Mouse (Mus musculus) midbrain, embryonic 13.5 days (tissue): Measurements from ENCODE around the gene Arhgef7. TPM values are rescaled to one million over a fixed set of nuclear protein-coding genes. Genes with fewer than 3 reads are reported as not detected.

Experiments used
- ATAC-seq: fragments of 200-750 bp; cut with Nextera tagmentation; 2 replicates; pipeline ENCODE4 v1.8.0; 2017; ENCODE audit warnings: mild to moderate bottlenecking, moderate TSS enrichment, moderate library complexity
- H3K27ac ChIP-seq: fragments of 300-500 bp; sonication (generic); 2 replicates; pipeline ENCODE4 v1.5.1; 2015; ENCODE audit warnings: inconsistent platforms, mild to moderate bottlenecking, moderate library complexity
- H3K27me3 ChIP-seq: fragments of 300-500 bp; sonication (generic); 2 replicates; pipeline ENCODE4 v1.6.1; 2015; ENCODE audit warnings: mild to moderate bottlenecking, inconsistent platforms
- H3K36me3 ChIP-seq: fragments of 300-500 bp; sonication (generic); 2 replicates; pipeline ENCODE4 v1.6.1; 2015; ENCODE audit warnings: mild to moderate bottlenecking, inconsistent platforms
- H3K4me1 ChIP-seq: fragments of 300-500 bp; sonication (generic); replicated peaks from 2 replicates; pipeline ENCODE4 v1.6.1; 2015; ENCODE audit warnings: inconsistent platforms
- H3K4me2 ChIP-seq: fragments of 300-500 bp; sonication (generic); replicated peaks from 2 replicates; pipeline ENCODE4 v1.6.1; 2015; ENCODE audit warnings: moderate library complexity, mild to moderate bottlenecking, inconsistent platforms
- H3K4me3 ChIP-seq: fragments of 300-500 bp; sonication (generic); replicated peaks from 2 replicates; pipeline ENCODE4 v1.5.1; 2015; ENCODE audit warnings: mild to moderate bottlenecking, inconsistent platforms
- H3K9ac ChIP-seq: fragments of 300-500 bp; sonication (generic); replicated peaks from 2 replicates; pipeline ENCODE4 v1.6.1; 2015; ENCODE audit warnings: mild to moderate bottlenecking, inconsistent platforms
- H3K9me3 ChIP-seq: fragments of 300-500 bp; sonication (generic); 2 replicates; pipeline ENCODE4 v1.6.1; 2016; ENCODE audit warnings: mild to moderate bottlenecking, inconsistent platforms
- WGBS: fragments of 180-500 bp; shearing (Covaris S2); methylation state at CpG from one replicate; pipeline ENCODE4 v1.1.7; 2015; 5-methylcytosine and 5-hydroxymethylcytosine counted together
- polyA plus RNA-seq: library from polyadenylated mRNA; unstranded; fragments of >200 nt; fragmentation: Nextera tagmentation; extraction: Ambion mirVana; gene quantifications from 2 replicates; pipeline ENCODE4 v1.2.1, GENCODE M21; 2015

The Arhgef7 gene
- polyA plus RNA-seq, 1 experiment from 2014 or later, result 66.3 TPM

DNA sequence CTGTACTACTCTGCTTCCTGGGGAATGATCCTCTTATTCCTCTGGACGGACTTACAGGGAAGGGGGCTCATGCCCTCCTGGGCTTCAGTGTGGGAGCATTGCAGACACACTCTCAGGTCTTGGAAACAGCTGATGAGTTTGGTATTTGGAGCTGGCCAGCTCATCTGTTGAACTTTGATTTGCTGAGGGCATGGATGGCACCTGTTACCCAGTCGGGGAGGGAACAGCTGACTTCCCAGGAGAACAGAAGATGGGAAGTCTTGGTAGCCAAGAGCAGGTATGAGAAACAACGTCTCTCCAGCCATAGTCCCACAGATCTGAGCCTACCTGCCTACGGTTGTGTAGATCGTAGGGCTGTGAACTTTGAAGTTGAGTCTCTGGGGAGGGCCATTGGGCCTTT, 44.1 kb downstream of the Arhgef7 start:
- WGBS, result 85% methylated on average over 5 of the region's 5 CpGs

GRCm38 (mm10) chr8:11774195-11775076, 46.9 kb downstream of the Arhgef7 start:
- WGBS, result 84% methylated on average over 17 of the region's 17 CpGs
- H3K27ac ChIP-seq, result 0 out of 2 replicates have a peak overlapping the region, but pooled peaks have one; percentile 19
- H3K36me3 ChIP-seq, result no peaks in the 10 kb centered on the region
- peaks cover 58% of the 10 kb centered on the region for H3K4me1 ChIP-seq
- H3K9ac ChIP-seq, result no peak overlapping the region
- no peaks in the 10 kb centered on the region for H3K27me3 ChIP-seq
- H3K4me2 ChIP-seq, result no peak overlapping the region
- ATAC-seq, result no peak
- H3K4me3 ChIP-seq, result no peak overlapping the region
- no peaks in the 10 kb centered on the region for H3K9me3 ChIP-seq

More for the DNA sequence above, 44.1 kb downstream of the Arhgef7 start:
- H3K27me3 ChIP-seq, result no peaks in the 10 kb centered on the region
- no peak overlapping the region for H3K4me3 ChIP-seq
- peaks cover 41% of the 10 kb centered on the region for H3K4me1 ChIP-seq
- H3K36me3 ChIP-seq, result peaks cover 9% of the 10 kb centered on the region; the same call in 1 of the 2 replicates
- H3K27ac ChIP-seq, result no peak overlapping the region
- H3K9me3 ChIP-seq, result no peaks in the 10 kb centered on the region
- no peak overlapping the region for H3K4me2 ChIP-seq
- no peak for ATAC-seq
- no peak overlapping the region for H3K9ac ChIP-seq

DNA sequence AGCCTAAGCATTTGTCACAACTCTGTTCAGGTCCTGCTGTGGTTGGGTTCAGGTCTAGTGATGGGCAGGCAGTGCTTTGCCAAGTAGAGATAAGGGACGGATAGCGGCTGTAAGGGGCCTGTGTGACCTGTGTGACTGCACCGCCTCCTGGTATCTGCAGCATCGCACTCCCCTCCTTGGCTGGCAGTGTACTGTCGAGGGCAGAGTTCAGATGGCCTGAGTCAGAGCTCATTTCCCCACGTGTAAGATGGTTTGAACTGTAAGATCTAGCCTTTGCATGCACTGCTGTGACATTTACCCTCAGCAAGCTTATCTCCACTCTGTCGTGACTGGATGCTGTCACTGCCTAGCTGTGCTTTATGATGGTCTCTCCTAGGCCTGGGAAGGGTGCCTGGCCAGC, 48.4 kb downstream of the Arhgef7 start:
- no peak overlapping the region for H3K9ac ChIP-seq
- no peak for ATAC-seq
- H3K36me3 ChIP-seq, result 0 out of 2 replicates have a peak, but pooled peaks cover 2% of the 10 kb centered on the region
- no peaks in the 10 kb centered on the region for H3K9me3 ChIP-seq
- H3K27me3 ChIP-seq, result no peaks in the 10 kb centered on the region
- H3K27ac ChIP-seq, result no peak overlapping the region
- WGBS, result 82% methylated on average over 7 of the region's 7 CpGs
- no peak overlapping the region for H3K4me2 ChIP-seq
- H3K4me1 ChIP-seq, result peaks cover 59% of the 10 kb centered on the region
- no peak overlapping the region for H3K4me3 ChIP-seq

- Histone ChIP-seq H3K9me3 (no peaks in the 10 kb centered on the region), H3K4me2 (no peak overlapping the region), H3K27me3 (no peaks in the 10 kb centered on the region), H3K4me1 (peaks cover 55% of the 10 kb centered on the region), H3K4me3 (no peak overlapping the region), H3K36me3 (peaks cover 6% of the 10 kb centered on the region; the same call in 1 of the 2 replicates), H3K27ac (peak overlapping the region; percentile 56; the same call in 1 of the 2 replicates), H3K9ac (no peak overlapping the region)
- no peak for ATAC-seq
- 89% methylated on average over 8 of the region's 8 CpGs for WGBS
These were observed 49.1 kb downstream of the Arhgef7 start for GRCm38 (mm10) chr8:11776451-11777180.

DNA sequence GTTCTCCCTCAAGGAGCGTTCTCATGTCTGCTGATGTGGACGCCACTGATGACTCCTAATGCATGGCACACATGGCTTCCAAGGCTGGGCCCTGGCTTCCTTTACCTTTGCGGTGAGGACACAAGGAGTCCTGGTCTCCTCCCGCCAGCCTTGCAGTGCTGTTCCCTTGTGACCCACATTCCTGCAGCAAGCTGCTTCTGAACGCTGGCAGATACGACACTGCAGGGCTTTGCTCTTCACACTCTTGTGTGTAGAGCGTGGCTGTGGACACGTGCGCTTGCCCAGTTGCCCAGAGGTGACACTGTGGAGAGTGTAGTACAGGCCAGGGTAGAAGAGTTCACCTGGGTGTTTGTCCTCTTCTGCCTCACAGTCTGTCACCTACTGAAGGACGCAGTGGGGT, 49.7 kb downstream of the Arhgef7 start:
- H3K27me3 ChIP-seq, result no peaks in the 10 kb centered on the region
- H3K9me3 ChIP-seq, result no peaks in the 10 kb centered on the region
- H3K4me1 ChIP-seq, result peaks cover 54% of the 10 kb centered on the region
- peak overlapping the region; percentile 56; the same call in 1 of the 2 replicates for H3K27ac ChIP-seq
- no peak overlapping the region for H3K9ac ChIP-seq
- ATAC-seq, result peak; percentile 37
- H3K4me3 ChIP-seq, result no peak overlapping the region
- 78% methylated on average over 10 of the region's 10 CpGs for WGBS
- peaks cover 12% of the 10 kb centered on the region for H3K36me3 ChIP-seq
- H3K4me2 ChIP-seq, result no peak overlapping the region

DNA sequence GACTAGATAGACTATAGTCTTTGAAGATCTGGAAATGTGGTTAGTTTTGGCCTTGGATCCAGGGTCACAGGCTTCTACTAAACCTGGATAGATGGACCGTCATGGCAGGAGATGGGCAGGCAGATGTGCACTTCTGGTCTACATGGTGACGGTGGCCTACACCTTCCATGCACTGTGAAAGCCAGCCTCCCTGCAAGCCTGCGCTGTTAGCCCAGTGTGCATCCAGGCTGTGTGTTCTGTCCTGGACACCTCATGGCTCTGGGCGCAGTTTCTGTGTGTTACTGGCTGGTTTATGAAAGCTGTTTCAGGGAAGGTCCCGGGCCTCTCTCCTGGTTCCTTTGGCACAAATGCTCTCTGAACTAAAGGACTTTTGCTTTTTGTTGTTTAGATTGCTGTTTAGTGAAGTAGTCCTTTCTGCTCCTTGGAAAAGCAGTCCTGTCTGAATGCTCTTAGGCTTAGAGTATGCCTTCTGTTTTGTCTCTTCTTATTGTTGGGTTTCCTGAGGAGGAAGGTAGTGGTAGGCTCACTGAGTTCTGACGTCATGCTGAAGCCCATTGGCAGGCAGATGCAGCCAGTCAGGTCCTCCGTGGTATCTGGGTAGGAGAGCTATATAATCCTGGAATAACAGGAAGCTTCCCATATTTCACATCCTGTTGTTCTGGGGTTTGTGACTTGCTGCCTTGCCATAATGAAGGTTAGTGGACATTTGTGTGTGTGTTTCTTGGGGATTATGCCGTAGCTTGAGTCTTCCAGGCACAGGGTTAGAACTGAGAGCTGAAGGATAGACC, 51.3 kb downstream of the Arhgef7 start:
- peaks cover 45% of the 10 kb centered on the region for H3K4me1 ChIP-seq

DNA sequence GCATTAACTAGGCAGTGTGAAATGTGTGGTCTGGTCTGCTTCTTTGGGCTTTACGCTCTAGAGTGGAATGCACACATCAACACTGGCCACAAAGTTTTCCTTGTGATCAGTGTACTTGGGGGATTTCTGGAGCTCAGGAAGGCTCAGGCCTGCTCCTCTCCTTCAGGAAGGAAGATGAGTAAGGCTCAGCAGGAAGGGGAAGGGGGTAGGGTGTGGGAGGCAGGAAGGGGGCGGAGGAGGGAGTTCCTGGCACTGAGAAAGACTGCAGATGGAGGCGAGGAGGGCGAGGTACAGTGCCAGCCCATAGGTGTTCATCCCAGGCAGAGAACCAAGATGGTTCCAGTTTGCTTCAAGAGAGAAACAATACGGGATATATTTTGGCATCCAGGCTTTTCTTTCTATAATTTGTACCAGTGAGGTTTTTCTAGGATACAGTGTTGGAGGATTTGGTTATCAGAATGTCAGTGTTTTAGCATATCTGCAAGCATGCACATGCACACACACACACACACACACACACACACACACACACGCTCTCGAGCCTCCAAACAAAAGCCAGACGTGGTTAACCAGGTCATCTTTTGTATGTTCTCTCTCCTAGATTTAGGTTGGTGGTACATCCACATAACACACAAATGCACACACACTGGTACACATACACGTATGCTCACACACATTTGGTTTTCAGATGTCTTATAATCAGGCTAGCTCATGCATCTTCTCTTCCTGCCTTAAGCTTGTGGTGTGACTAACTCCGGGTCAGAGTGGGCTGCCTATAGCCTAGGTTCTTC, 52.5 kb downstream of the Arhgef7 start:
- Histone ChIP-seq H3K27me3 (no peaks in the 10 kb centered on the region), H3K9ac (no peak overlapping the region), H3K4me1 (peaks cover 33% of the 10 kb centered on the region), H3K9me3 (no peaks in the 10 kb centered on the region), H3K36me3 (peaks cover 34% of the 10 kb centered on the region), H3K27ac (no peak overlapping the region), H3K4me2 (no peak overlapping the region), H3K4me3 (no peak overlapping the region)
- ATAC-seq, result no peak
- WGBS, result 89% methylated on average over 10 of the region's 10 CpGs

More for the DNA sequence above, 51.3 kb downstream of the Arhgef7 start:
- 87% methylated on average over 8 of the region's 8 CpGs for WGBS
- Histone ChIP-seq H3K4me2 (no peak overlapping the region), H3K27ac (no peak overlapping the region; the same call in 1 of the 2 replicates), H3K4me3 (no peak overlapping the region), H3K36me3 (peaks cover 28% of the 10 kb centered on the region), H3K9me3 (no peaks in the 10 kb centered on the region), H3K27me3 (no peaks in the 10 kb centered on the region), H3K9ac (no peak overlapping the region)
- ATAC-seq, result no peak

- H3K4me3 ChIP-seq, result no peak overlapping the region
- H3K27ac ChIP-seq, result no peak overlapping the region
- H3K9ac ChIP-seq, result no peak overlapping the region
- ATAC-seq, result no peak
- H3K9me3 ChIP-seq, result no peaks in the 10 kb centered on the region
- peaks cover 27% of the 10 kb centered on the region for H3K4me1 ChIP-seq
- 97% methylated on average over 4 of the region's 4 CpGs for WGBS
- H3K4me2 ChIP-seq, result no peak overlapping the region
- H3K36me3 ChIP-seq, result peaks cover 40% of the 10 kb centered on the region
- H3K27me3 ChIP-seq, result no peaks in the 10 kb centered on the region
These were observed 53.1 kb downstream of the Arhgef7 start for GRCm38 (mm10) chr8:11780641-11781040.

- ATAC-seq, result no peak
- H3K36me3 ChIP-seq, result peaks cover 50% of the 10 kb centered on the region
- WGBS, result 93% methylated on average over 6 of the region's 6 CpGs
These were observed 55.1 kb downstream of the Arhgef7 start for GRCm38 (mm10) chr8:11782607-11783006.

DNA sequence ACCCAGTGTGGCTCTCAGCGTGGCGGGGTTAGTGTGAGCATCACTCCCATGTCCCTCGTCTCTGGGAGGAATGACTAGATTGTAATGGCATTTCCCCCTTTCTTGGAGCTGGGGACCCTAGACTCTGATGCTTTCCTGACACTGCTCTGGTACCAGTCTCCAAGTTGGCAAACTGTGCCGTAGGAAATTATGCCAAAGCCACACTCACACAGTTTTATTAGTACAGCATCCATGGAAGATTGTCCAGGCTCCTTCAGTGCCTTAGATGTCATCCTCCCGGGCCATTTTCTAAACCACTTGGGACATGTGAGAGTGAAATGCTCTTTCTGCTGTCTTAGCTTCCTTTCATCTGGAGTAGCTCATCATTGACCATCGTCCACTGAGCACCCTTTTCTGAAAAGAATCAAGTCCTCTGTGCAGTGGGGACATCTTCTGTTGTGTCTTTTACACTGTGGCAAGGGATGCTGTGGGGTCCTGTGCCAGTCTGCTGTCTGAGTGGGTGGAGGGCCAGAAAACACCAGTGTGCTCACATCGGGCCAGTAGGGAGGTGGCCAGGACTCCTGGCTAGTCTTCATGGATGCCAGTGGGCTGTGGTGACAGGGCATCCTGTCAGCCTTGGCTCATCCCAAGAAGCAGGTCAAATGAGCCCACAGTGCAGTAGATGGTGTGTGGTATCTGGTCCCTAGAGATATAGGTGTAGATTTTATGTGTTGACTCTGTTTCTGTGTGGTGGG, 56.5 kb downstream of the Arhgef7 start:
- ATAC-seq, result no peak
- Histone ChIP-seq H3K4me1 (0 out of 2 replicates have a peak, but pooled peaks cover 3% of the 10 kb centered on the region), H3K27ac (no peak overlapping the region), H3K9ac (no peak overlapping the region), H3K36me3 (peaks cover 50% of the 10 kb centered on the region), H3K27me3 (no peaks in the 10 kb centered on the region), H3K4me2 (no peak overlapping the region), H3K9me3 (no peaks in the 10 kb centered on the region), H3K4me3 (no peak overlapping the region)
- WGBS, result 93% methylated on average over 7 of the region's 7 CpGs

More at GRCm38 (mm10) chr8:11782607-11783006, 55.1 kb downstream of the Arhgef7 start:
- no peak overlapping the region for H3K27ac ChIP-seq
- no peak overlapping the region for H3K9ac ChIP-seq
- H3K4me2 ChIP-seq, result no peak overlapping the region
- H3K4me1 ChIP-seq, result peaks cover 12% of the 10 kb centered on the region; the same call in 1 of the 2 replicates
- H3K9me3 ChIP-seq, result no peaks in the 10 kb centered on the region
- no peak overlapping the region for H3K4me3 ChIP-seq
- no peaks in the 10 kb centered on the region for H3K27me3 ChIP-seq
